8 mouse cellular contexts compared by ENCODE assay signal in the genomic region with DNA sequence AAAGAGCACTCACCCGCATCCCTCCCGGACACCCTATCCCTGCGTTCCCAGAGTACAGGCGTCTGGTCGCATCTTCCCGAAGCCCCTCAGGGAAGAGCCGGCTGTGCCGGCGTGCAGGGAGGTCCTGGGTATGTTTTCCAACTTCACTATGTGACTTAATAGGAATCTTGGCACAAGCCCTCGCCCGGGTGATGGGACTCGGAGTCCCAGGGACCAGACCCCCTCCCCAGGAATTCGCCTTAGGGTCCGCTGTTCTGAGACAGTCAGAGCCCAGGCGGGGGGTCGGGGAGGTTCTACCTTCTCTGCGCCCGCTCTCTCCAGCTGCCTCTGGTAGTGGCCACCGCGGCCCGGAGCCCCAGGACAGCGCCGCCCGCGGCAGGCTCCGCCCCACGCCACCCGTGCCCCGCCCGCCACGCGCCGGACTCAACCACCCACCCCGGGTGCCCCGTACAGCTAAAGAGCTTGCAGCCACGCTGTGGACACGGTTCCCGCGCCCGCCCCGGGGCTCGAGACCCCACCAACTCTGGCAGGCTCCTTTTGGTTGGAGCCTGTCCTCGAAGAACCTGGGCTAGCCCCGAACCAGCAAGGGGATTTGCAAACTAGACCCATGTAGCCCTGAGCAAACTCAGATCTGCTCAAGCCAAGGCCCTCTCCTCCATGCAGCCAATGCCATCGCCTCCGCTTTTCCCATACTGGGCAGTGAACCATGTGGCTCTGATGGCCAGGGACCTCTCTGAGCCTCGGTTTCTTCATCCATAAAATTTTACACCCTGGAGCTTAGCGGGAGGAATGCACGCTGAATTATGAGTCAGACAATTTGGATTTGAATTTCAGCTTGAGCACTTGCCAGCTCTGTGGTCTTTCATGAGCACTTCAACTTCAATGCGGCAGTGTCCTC. TPM values are rescaled to one million over a fixed set of nuclear protein-coding genes. Genes with fewer than 3 reads are reported as not detected.
DNase-seq lines count a peak whose midpoint lies in the region; ATAC-seq and TF ChIP-seq lines count a peak whose summit lies in the region.

TSS of gene Adamtsl4 (minus strand) at position 394 of the 898 bp plus-strand sequence.

- H3K9me3 ChIP-seq in embryonic facial prominence, embryonic 10.5 days: no peaks in the 10 kb centered on the region
- no peaks in the 10 kb centered on the region for H3K9me3 ChIP-seq in lung, embryonic 14.5 days (ENCODE audit: low read depth, low read length)
- no peaks in the 10 kb centered on the region for H3K9me3 ChIP-seq in neural tube, embryonic 15.5 days (replicated peaks)

- peaks cover 74% of the 10 kb centered on the region for H3K4me1 ChIP-seq in embryonic facial prominence, embryonic 10.5 days
- H3K4me1 ChIP-seq in lung, embryonic 14.5 days (ENCODE audit: insufficient read depth): peaks cover 20% of the 10 kb centered on the region
- peaks cover 23% of the 10 kb centered on the region for H3K4me1 ChIP-seq in neural tube, embryonic 15.5 days

- H3K36me3 ChIP-seq in embryonic facial prominence, embryonic 10.5 days (replicated peaks): peaks cover 6% of the 10 kb centered on the region; the same call in 1 of the 2 replicates
- H3K36me3 ChIP-seq in lung, embryonic 14.5 days (ENCODE audit: insufficient read depth): no peaks in the 10 kb centered on the region
- no peaks in the 10 kb centered on the region for H3K36me3 ChIP-seq in neural tube, embryonic 15.5 days

- H3K9ac ChIP-seq in lung, embryonic 14.5 days: peak within 1 kb of the TSS; percentile 64
- H3K9ac ChIP-seq in neural tube, embryonic 15.5 days (replicated peaks): peak within 1 kb of the TSS; percentile 39

- peak within 1 kb of the TSS; percentile 62 for H3K4me3 ChIP-seq in embryonic facial prominence, embryonic 10.5 days
- peak within 1 kb of the TSS; percentile 48 for H3K4me3 ChIP-seq in lung, embryonic 14.5 days (ENCODE audit: low read depth, low read length)
- peak within 1 kb of the TSS; percentile 40 for H3K4me3 ChIP-seq in neural tube, embryonic 15.5 days (replicated peaks)

- peak within 1 kb of the TSS; percentile 81 for H3K27ac ChIP-seq in embryonic facial prominence, embryonic 10.5 days (replicated peaks)
- H3K27ac ChIP-seq in lung, embryonic 14.5 days (ENCODE audit: low read depth): peak within 1 kb of the TSS; percentile 88
- H3K27ac ChIP-seq in neural tube, embryonic 15.5 days (replicated peaks): 0 out of 2 replicates have a peak within 1 kb of the TSS, but pooled peaks have one; percentile 38

- peak; percentile 77 for DNase-seq in embryonic facial prominence, embryonic 10.5 days (ENCODE audit: low spot score)
- peak; percentile 89 for DNase-seq in heart, adult 18-20 months
- peak; percentile 81 for DNase-seq in kidney, adult 18-20 months
- peak; percentile 89 for DNase-seq in lung, embryonic 14.5 days
- no peak for DNase-seq in frontal cortex, postnatal 36 days (ENCODE audit: low spot score in 2 of 2)

- 5% methylated on average over 50 of the region's 50 CpGs for WGBS in embryonic facial prominence, embryonic 10.5 days
- WGBS in lung, embryonic 14.5 days: 4% methylated on average over 49 of the region's 50 CpGs
- WGBS in neural tube, embryonic 15.5 days: 3% methylated on average over 50 of the region's 50 CpGs

- ATAC-seq in CD4-positive, CD25-positive, alpha-beta regulatory T cell, adult 4 months: peak; percentile 57
- peak; percentile 60 for ATAC-seq in activated CD4-positive, CD25-positive, alpha-beta regulatory T cell, adult 4 months
- ATAC-seq in lung, embryonic 14.5 days (ENCODE audit: insufficient read depth): peak; percentile 75
- peak; percentile 80 for ATAC-seq in neural tube, embryonic 15.5 days (ENCODE audit: low FRiP score)

- H3K27me3 ChIP-seq in embryonic facial prominence, embryonic 10.5 days (replicated peaks; ENCODE audit: low read depth, poor library complexity, severe bottlenecking): peaks cover 21% of the 10 kb centered on the region
- H3K27me3 ChIP-seq in lung, embryonic 14.5 days (ENCODE audit: insufficient read depth, low read length): no peaks in the 10 kb centered on the region
- H3K27me3 ChIP-seq in neural tube, embryonic 15.5 days (replicated peaks): no peaks in the 10 kb centered on the region

- peak within 1 kb of the TSS; percentile 91 for H3K4me2 ChIP-seq in lung, embryonic 14.5 days
- H3K4me2 ChIP-seq in neural tube, embryonic 15.5 days: peak within 1 kb of the TSS; percentile 81

- TF ChIP-seq CTCF in lung, embryonic 14.5 days (IDR thresholded peaks at IDR 0.05; ENCODE audit: low read depth): no peak

RNA-seq across cellular contexts. Expression of gene Adamtsl4, which starts in this region (rescaled TPM):
- polyA plus RNA-seq in CD4-positive, CD25-positive, alpha-beta regulatory T cell, adult 4 months (2017; shearing (Covaris generic)): 1 to 10 TPM; 2.3 to 5.2 TPM
- 1 to 10 TPM; 3.2 to 3.5 TPM for polyA plus RNA-seq in activated CD4-positive, CD25-positive, alpha-beta regulatory T cell, adult 4 months (2017; shearing (Covaris generic))
- polyA plus RNA-seq in embryonic facial prominence, embryonic 10.5 days (2016; fragmentation: Nextera tagmentation; extraction: Ambion mirVana): 1.00 and 1.6 TPM in 2 replicates
- 10 to 100 TPM; 39.1 to 40.6 TPM for total RNA-seq in heart, adult 18-20 months (2021)
- polyA plus RNA-seq in lung, embryonic 14.5 days (2014; fragmentation: Nextera tagmentation; extraction: Ambion mirVana): 1.6 and 4.0 TPM in 2 replicates
- 1.3 and 1.6 TPM in 2 replicates for polyA plus RNA-seq in neural tube, embryonic 15.5 days (2015; fragmentation: Nextera tagmentation; extraction: Ambion mirVana)

Comparison
In these comparisons a context has a peak if more than half of its experiments do, and no peak if none do; other contexts are left out.
1. DNase-seq: peak in embryonic facial prominence, embryonic 10.5 days (single experiment), heart, adult 18-20 months (2 of 2), kidney, adult 18-20 months (single experiment) and lung, embryonic 14.5 days (single experiment); none in frontal cortex, postnatal 36 days (0 of 2).
2. H3K27ac ChIP-seq: peak in every context shown above with its lines; median percentile 88 in lung, embryonic 14.5 days; 81 in embryonic facial prominence, embryonic 10.5 days; 38 in neural tube, embryonic 15.5 days.
3. Peak in every context shown above with its lines, with median percentiles within 50 percentile points of each other: ATAC-seq and H3K4me3 ChIP-seq.